Mouse (Mus musculus) spleen, postnatal 4 days (tissue): ENCODE results near the gene Pitpnc1.
"Not testable (repeated sequence)": the region's sequence is repeated elsewhere in the genome, so short reads cannot be mapped to it uniquely, and the experiment has no call there.

Experiments used
- DNase-seq, 2 experiments: peaks; one replicate each; pipeline ENCODE4 v3.0.0; 2022; ENCODE audit warnings: low spot score in 2 of 2

The Pitpnc1 gene

DNA sequence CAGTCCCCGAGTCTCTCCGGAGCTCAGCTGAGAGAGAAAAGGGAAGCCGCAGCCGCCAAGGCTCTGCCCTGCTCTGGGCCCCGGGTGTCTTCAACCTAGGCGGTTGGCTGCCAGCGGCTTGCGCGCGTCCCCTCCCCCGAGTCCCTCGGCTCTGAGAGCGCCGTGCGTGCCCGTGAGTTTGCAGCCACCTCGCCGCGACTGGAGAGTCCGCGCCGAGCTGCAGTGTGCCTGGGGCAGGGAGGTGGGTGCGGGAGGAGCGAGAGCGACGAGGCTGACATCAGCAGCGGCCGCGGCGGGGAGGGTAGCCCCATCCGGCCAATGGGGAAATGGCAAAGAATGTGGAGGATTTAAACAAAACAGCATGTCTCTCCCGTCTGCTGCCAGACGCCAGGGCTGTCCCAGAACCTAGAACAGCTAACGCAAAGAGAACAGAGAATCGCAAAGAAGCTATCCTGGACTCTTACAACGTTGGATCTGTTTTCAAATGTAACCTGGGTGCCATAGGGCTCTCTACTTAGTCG, at the start of gene Pitpnc1:
TSS of gene Pitpnc1 (minus strand) at position 179 of the 521 bp plus-strand sequence.
- DNase-seq, result peak; percentile 89 to 95

DNA sequence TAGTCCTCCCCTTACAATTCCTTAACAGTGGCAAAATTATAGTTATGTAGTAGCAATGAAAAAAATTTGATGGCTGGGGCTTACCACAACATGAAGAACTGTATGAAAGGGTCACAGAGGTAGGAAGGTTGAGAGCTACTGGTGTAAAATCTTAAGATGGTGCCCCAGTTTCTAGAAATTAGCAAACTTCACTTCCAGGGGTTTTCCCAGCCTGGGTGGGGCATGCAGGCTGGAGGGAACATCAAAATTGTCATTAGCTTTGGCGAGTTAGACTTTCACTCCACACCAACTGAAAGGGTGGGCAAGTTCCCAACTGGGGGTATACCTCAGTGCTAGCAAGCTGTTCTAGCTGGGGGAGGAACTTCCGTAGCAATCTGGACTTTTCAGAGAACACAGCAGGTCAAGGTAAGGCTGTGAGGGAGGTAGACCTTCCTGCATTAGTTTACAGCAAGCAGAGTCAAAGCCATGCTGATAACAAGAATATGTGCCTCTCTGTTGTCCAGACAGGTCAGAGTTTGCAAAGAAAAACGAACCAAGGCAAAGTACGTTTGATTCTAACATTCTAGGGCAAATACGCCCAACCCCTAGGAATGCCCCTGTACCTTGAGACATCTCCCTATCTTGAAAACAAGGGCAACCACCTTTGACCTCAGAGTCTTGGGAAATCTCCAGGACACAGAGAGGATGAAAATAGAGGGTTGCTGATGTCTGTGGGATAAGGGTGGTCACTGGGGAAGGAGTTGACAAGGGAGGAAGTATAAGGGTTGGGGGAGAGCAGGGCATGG, 48.3 kb upstream of the Pitpnc1 start:
- no peak for DNase-seq

DNA sequence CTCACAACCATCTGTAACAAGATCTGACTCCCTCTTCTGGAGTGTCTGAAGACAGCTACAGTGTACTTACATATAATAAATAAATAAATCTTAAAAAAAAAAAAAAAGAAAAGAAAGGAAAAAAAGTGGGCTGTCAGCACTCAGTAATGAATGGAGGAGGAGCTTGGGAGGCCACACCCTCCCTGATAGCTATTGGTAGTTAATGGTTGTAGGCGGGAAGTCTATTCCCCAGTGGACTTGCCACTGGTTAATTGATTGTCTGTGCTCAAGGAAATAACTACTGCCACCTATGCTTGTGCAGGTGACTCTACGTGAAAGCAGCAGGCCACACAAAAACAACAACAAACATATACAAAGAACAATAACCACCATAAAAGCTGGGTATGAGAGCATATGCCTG, 45.9 kb upstream of the Pitpnc1 start:
- DNase-seq, result no peak

DNA sequence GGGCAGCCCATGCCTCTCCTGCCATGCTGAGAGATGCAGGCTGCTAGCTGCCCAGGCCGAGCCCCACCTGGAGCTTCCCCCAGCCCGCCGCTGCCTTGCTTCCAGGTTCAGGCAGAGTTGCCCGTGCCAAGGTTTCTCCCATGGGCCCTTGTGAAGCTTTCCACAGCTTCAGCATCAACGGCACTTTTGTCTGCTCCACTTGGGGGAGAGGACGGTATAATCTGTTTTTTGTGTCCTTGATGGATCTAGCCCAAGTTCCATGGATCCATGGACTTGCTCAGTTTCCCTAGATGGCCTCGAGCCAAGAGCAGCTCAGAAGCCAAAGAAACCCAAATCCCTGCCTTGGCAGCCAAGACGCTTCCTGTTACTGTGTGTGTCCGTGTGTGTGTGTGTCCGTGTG, 42.5 kb upstream of the Pitpnc1 start:
- DNase-seq, result no peak

DNA sequence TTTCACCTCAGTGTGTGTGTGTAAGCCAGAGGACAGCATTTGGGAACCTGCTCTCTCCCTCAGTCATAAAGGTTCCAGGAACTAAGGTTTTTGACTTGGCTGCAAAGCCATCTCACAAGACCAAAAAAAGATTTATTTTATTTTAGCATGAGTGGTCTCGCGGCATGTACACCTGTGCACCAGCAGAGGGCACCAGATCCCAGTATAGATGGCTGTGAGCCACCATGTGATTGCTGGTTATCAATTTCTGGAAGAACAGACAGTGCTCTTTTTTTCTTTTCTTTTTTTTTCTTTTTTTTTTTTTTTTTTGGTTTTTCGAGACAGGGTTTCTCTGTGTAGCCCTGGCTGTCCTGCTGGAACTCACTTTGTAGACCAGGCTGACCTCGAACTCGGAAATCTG, 41.5 kb upstream of the Pitpnc1 start:
- peak; percentile 53 to 84 for DNase-seq

DNA sequence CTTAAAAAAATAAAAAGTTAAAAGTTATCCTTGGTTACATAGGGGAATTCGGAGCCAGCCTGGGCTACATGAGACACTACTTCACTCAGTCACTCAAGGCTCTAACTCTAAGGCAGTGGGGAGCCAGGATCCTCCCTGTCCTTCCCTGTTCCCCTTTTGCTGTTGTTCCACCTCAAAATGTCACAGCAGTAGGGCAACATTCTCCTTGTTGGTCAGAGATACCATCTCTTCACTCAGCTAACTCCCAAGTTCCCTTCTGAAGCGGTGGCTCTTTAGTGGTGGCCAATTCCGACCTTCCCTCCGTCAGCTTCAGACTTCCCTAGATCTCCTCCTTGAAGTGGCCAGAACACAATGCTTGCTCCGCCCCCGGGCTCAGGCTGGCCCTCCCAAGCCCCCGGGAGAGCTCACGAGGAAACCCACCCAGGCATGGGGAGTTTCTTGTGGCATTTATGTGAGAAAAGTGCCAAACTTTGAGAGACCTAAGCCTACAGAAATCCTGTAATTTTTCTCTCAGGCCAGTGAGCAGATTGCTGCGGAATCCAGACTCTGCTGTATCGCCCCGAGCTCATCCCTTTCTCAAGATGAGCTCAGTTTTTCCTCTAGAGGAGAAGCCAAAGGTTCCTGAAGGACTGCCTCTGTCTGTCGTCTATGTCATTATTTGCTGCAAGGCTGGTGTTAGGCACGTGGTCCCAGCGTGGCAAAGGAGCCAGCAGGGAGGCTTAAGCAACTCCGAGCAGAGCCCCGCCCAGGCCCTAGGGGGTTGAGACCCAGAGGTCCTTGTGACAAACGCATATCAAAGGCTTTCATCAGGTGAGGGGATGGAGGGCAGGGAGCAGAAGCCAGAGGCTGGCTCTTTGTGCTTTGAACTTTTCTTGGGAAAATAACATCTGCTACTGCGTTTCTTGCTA, 40.1 kb upstream of the Pitpnc1 start:
- DNase-seq, result no peak

DNA sequence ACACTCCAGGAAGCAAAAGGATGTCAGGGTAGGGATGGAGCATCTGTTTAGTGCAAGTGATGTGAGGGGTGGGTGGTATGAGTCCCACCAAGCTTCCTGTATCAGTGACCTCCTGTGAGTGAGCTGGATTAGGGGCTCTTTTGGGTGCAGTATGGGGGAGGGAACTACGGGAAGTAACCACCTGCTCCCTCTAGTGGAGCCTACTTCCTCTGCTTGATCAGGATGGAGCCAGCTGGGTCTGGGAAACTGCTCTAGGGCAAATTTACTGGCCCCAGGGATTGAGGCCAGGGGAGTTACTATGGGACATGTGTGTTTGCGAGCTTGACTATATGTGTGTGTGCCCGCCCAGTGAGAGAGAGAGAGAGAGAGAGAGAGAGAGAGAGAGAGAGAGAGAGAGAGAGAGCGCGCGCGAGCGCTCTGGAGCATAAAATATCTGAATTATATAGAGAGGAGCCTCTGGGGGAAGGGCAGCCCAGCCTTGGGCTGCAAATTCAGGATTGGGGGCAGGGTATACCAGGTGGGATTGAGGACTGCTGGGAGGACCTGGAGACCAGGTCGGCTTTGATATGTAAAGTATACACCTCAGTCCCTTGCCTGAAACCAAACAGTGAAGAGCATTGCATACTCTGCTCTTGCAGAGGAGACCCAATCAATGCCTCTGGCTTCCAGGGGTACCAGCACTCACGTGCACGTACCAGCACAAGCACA, 39.3 kb upstream of the Pitpnc1 start:
- no peak for DNase-seq

DNA sequence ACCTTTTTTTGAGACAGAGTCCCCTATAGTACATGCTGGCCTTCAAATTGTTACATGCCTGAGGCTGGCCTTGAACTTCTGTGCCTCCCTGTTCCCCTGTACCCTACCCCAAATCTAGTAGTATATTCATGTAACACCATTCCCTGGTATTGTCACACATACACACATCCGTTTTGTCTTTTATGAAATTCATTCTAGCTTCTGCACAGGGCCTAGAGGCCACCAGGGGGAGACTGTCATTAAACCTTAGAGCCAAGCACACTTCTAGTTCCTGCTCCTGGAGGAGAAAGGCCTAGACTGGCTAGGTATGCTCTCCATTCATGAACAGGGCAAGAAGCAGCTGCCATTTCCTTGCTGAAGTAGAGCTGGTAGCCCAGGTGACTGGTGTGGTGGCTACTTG, 35.8 kb upstream of the Pitpnc1 start:
- peak in 1 of 2 experiments; percentile 17 for DNase-seq

DNA sequence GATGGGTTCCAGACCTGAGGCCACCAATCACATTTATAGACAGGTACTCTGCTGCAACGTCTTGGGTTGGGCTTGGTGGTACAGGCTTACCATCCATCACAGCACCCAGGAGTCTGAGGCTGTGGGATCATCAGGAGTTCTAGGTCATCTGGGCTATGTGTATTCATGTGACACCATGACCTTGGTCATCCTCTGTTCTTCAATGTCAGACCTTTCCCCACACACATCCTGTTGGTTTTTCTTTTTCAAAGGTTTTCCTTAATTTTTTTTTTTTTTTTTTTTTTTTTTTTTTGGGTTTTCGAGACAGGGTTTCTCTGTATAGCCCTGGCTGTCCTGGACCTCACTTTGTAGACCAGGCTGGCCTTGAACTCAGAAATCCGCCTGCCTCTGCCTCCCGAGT, 33.9 kb upstream of the Pitpnc1 start:
- not testable (repeated sequence) for DNase-seq

DNA sequence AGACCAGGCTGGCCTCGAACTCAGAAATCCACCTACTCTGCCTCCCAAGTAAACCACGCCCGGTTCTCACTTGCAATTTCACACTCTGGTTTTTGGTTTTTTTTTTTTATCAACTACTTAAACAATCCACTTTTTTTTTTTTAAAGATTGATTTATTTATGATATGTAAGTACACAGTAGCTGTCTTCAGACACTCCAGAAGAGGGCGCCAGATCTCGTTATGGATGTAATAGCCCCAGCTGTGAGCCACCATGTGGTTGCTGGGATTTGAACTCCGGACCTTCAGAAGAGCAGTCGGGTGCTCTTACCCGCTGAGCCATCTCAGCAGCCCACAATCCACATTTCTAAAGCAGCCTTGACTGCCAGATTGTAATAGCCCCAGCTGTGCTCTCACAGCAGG, 32.3 kb upstream of the Pitpnc1 start:
- DNase-seq, result no peak

DNA sequence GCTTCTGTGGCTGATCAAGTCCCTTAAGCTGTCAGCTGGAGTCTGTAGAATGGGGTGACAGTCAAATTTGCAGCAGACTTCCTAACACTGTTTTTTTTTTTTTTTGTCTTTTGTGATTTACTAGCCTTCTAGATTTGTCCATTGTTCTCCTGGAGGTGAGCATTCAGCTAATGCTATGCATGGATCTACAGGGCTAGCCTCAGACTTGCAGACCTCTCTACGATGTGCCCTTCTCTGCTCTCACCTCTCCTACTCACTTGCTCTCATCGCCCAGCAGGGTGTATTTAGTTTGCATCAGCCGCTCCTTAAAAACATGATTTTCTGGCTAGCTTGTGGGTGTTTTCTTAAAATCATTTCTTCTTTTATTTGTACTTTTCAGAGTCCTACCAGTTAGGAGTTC, 13.8 kb upstream of the Pitpnc1 start:
- no peak for DNase-seq

DNA sequence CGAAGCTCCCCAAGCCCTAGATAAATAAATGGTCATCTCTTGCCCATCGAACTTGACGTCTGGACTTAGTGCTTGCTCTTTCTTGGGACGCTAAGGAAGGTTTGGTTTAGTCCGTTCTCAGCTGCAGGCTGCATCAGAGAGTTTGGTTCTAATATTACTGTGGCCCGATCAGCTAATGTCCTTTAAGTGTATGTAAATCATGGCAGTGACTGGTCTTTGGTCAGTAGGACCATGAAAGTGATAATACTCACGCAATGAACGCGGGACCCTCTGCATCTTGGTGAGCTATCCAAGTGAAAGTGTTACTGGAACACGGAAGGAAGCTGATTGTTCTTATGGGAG, 9.3 kb upstream of the Pitpnc1 start:
- no peak for DNase-seq

DNA sequence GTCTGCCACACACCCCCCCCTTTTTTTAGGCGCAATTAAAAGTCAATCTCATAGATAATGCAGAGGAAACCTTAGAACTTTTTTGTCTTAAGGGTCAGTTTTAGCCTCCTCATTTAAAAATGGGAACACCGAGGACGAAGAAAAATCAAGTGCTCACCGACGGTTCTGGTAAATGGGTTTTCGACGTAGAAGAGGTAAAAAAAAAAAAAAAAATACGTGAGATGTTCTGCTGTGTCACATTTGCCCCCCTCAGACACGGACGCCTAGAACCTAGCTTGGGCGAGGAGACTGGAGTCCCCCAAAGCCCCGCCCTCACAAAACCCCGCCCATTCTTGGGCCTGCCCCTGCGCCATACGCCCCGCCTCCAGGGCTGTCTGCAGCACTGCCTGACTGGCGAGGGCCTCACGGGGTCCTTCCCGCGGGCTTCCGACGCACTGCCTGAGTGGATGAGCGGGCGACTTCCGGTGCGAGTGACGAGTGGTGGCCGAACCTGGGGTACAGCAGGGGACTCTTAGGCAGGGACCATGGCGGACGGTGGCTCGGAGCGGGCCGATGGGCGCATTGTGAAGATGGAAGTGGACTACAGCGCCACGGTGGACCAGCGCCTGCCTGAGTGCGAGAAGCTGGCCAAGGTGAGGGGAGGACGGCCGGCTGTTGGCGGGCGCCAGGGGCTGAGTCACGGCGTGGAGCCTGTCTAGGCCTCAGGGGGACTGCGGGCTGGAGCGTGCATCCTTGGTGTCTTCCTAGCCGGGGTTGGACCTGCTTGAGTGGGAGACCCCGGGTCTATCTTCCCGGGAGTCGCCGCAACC, 8.8 kb upstream of the Pitpnc1 start, which contains the start of gene Psmd12:
TSS of gene Psmd12 (plus strand) at position 432 of the 809 bp plus-strand sequence.
- DNase-seq, result peak; percentile 99 to 100

DNA sequence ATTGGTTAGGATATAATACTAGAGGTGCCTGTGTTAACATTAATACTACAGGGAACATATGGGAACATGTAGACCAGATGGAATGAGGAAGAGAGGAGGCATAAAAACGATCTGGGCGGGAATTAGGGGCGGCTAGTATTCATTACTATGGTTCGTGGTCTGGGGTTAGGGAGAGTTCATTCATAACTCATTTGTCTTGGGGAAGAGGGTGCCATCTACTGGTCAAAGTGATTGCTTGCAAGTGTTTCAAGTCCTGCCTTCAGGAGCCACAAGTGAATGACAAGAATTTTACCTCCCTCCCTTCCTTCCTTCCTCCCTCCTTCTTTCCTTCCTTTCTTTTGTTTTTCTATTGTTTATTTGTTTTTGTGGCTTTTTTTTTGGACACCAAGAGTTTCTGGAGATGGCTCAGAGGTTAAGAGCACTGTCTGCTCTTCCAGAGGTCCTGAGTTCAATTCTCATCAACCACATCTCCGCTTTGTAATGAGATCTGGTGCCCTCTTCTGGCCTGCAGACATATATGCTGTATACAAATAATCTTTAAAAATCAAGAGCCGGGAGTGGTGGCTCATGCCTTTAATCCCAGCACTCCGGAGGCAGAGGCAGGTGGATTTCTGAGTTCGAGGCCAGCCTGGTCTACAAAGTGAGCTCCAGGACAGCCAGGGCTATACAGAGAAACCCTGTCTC, 2.8 kb upstream of the Pitpnc1 start:
- peak in 1 of 2 experiments; percentile 59 for DNase-seq

DNA sequence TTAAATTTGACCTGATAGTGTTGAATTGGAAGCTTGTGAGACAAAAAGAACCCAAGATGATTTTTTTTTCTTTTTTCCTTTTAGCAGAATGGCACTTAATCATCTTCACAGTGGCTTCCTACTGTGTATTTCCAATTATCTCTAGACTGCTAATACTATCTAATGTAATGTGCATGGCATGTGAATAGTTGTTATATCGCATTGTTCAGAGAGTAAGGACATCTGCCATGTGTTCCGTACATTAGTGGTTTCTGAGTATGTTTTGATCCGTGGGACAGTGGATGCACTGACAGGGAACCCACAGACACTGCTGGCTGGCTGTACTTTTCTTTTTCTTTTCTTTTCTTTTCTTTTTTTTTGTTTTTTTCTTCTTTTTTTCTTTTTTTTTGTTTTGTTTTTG, 1.8 kb upstream of the Pitpnc1 start:
- no peak for DNase-seq

DNA sequence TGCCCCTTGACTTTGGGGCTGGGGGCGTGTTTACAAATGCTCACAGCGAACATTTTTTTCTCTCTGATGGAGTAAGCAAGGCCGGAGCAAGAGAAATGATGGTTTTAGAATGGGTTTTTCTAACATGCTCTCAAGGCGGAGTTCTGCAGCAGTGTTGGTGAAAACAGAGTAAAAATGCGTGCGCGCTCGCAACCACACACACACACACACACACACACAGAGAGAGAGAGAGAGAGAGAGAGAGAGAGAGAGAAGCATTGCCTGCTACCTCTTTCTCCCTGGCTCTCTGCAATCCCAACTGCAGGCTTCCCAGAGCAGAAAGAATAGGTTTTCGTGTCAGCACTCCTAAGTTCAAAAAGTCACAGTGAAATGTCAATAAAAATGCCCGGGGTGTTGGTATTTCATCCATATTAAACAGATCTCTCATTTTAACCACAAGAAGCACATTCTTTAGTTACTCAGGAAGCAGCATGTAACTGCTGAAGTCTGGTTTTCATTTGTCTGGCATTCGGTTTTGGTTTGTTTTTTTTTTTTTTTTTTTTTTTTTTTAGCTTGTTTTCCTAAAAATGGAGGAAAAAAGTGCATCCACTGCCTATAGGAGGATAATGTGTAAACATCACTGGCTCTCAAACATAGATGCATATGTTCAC, 697 bp upstream of the Pitpnc1 start:
- DNase-seq, result no peak

DNA sequence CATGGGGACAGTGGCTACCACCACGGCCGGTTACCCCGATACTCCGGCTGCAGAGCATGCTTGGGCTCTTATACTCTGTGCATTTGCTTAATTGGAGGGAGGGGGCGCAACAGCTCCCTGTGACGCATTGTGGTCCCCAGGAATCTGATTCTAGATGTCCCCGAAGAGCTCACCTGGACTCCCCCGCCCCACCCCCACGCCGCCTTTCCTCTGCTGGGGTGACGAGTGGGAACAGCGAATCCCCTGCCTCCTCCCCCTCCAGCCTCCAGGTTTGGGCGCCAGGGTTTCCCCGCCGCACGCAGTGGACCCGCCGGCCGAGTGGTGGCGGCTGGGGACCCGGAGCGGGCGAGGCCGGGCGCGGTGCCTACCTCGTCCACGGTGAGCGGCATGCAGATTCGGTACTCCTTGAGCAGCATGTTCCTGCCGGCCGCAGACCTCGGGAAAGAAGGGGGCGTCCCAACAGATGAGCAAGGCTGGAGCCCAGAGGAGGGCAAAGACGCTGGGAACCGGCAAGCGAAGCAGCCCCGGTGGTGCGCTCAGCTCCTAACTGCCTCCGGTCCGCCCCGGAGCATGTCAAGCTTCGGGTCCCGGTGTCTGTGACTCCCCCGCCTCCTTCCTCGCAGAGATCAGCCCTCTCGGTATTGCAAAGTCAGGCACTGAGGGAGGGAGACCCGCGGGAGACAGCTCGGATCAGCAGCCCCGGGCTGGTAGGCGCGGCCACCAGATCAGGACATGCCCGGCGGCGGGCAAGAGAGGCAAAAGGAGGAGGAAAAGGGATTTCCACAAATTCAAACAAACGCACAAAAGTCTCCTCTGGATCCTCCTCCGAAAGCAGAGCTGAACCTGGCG, 752 bp downstream of the Pitpnc1 start:
- peak; percentile 75 to 91 for DNase-seq

DNA sequence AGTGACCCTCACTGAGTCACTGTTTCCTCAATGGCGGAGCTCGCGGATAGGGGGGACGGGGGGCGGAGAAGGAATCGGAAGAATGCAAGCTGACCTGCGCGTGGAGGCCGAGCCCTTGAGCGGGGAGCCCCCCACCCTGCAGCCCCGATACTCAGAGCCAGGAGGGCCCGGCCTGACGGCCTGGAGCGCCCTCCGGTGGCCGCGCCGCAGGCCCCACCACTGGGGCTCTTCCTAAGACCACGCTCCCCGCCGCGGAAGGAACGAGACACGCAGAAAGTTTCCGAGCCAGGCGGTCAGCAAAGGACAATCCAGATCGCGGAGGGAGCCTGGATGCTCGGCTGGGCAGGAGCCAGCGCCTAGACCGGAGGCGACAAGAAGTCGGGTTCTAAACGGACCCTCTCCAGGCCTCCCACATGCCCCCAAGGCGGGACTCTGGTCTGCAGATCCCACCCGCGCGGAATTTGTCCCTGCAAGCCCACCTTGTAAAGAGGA, 1.4 kb downstream of the Pitpnc1 start:
- DNase-seq, result peak; percentile 78 to 90
